Mouse (Mus musculus): Measurements from ENCODE around the gene Jph3. TPM values are rescaled to one million over a fixed set of nuclear protein-coding genes. Genes with fewer than 3 reads are reported as not detected.

Gene Jph3
- total and polyA plus RNA-seq, 3 experiments: 0.10 to 0.11 TPM; not detected in 1

GRCm38 (mm10) chr8:121736236-121736635 is 6.8 kb downstream of the Jph3 start:
- 9% methylated on average over 7 of the region's 7 CpGs for WGBS
- no peaks in the 10 kb centered on the region for H3K4me1 ChIP-seq (ENCODE audit: control insufficient read depth, insufficient read depth, low read length)
- no peaks in the 10 kb centered on the region for H3K79me2 ChIP-seq (replicated peaks; ENCODE audit: control insufficient read depth, insufficient read depth, low read length)
- intact Hi-C loops (cut with DNase I): no loop called here
- H3K9ac ChIP-seq (ENCODE audit: low read depth, low read length): no peak overlapping the region
- H3K4me3 ChIP-seq: no peak overlapping the region
- H3K27ac ChIP-seq: no peak overlapping the region
- peaks cover 3% of the 10 kb centered on the region for H3K27me3 ChIP-seq (ENCODE audit: control insufficient read depth, insufficient read depth, low read length)
- TF ChIP-seq POLR2A (IDR thresholded peaks at IDR 0.05; ENCODE audit: insufficient read depth, low read depth, low read length): no peak
- TF ChIP-seq CTCF (IDR thresholded peaks at IDR 0.05): no peak
- TF ChIP-seq EP300 (IDR thresholded peaks at IDR 0.05; ENCODE audit: insufficient read depth, low read depth, low read length): no peak
- no peak for DNase-seq
- no peaks in the 10 kb centered on the region for H3K36me3 ChIP-seq (ENCODE audit: control insufficient read depth, insufficient read depth, low read length)

DNA sequence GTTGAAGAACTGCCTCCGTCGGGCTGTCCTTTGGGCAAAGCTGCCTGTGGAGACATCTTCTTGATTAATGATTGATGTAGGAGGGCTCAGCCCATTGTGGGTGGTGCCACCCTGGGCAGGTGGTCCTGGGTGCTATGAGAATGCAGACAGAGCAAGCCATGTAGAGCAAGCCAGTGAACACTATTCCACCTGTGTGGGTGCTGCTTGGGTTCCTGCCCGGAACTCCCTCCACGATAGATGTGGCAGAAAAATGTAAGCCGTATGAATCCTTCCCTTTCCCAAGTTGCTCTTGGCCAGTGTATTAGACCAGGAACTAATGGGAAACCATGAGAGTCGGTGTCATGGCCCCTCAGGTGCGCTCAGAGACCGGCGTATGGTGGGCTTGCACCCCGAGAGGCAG is 11.3 kb downstream of the Jph3 start:
- Histone ChIP-seq H3K36me3 (ENCODE audit: control insufficient read depth, insufficient read depth, low read length) (no peaks in the 10 kb centered on the region), H3K79me2 (replicated peaks; ENCODE audit: control insufficient read depth, insufficient read depth, low read length) (no peaks in the 10 kb centered on the region), H3K27ac (no peak overlapping the region), H3K9ac (ENCODE audit: low read depth, low read length) (no peak overlapping the region), H3K4me1 (ENCODE audit: control insufficient read depth, insufficient read depth, low read length) (no peaks in the 10 kb centered on the region), H3K4me3 (no peak overlapping the region), H3K27me3 (ENCODE audit: control insufficient read depth, insufficient read depth, low read length) (no peaks in the 10 kb centered on the region; the same call in 1 of the 2 replicates)
- no peak for DNase-seq
- intact Hi-C loops (cut with DNase I): no loop called here
- no peak for TF ChIP-seq CTCF (IDR thresholded peaks at IDR 0.05)
- no peak for TF ChIP-seq POLR2A (IDR thresholded peaks at IDR 0.05; ENCODE audit: insufficient read depth, low read depth, low read length)
- TF ChIP-seq EP300 (IDR thresholded peaks at IDR 0.05; ENCODE audit: insufficient read depth, low read depth, low read length): no peak
- WGBS: 83% methylated on average over 10 of the region's 10 CpGs

DNA sequence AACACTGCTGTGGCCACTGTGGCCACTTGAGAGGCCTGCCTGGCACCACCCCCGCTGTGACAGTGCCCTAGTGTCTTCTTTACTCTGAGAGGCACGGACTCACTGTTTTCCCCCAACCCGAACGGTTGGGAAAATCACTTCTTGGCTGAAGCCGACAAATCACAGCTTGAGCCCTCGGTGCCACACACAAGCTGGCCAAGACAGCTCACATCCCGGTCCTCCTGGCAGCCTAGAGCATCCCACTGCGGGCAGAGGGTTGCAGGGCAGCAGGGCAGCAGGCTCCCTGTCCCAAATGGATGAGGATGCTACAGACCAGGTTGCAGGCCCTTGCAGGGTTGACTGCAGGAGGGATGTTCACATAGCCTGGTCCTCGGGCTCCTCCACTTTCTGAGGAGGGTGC is 20.1 kb downstream of the Jph3 start:
- intact Hi-C loops (cut with DNase I): no loop called here
- Histone ChIP-seq H3K27me3 (ENCODE audit: control insufficient read depth, insufficient read depth, low read length) (peaks cover 8% of the 10 kb centered on the region), H3K79me2 (replicated peaks; ENCODE audit: control insufficient read depth, insufficient read depth, low read length) (no peaks in the 10 kb centered on the region), H3K36me3 (ENCODE audit: control insufficient read depth, insufficient read depth, low read length) (no peaks in the 10 kb centered on the region), H3K4me3 (no peak overlapping the region), H3K27ac (no peak overlapping the region), H3K9ac (ENCODE audit: low read depth, low read length) (no peak overlapping the region), H3K4me1 (ENCODE audit: control insufficient read depth, insufficient read depth, low read length) (no peaks in the 10 kb centered on the region)
- no peak for DNase-seq
- TF ChIP-seq POLR2A (IDR thresholded peaks at IDR 0.05; ENCODE audit: insufficient read depth, low read depth, low read length) (no peak), EP300 (IDR thresholded peaks at IDR 0.05; ENCODE audit: insufficient read depth, low read depth, low read length) (no peak), CTCF (IDR thresholded peaks at IDR 0.05) (no peak)
- 75% methylated on average over 9 of the region's 9 CpGs for WGBS

GRCm38 (mm10) chr8:121750512-121750911 is 21.1 kb downstream of the Jph3 start:
- TF ChIP-seq CTCF (IDR thresholded peaks at IDR 0.05) (peak; percentile 51), EP300 (IDR thresholded peaks at IDR 0.05; ENCODE audit: insufficient read depth, low read depth, low read length) (no peak)
- Histone ChIP-seq H3K4me3 (no peak overlapping the region), H3K27ac (no peak overlapping the region), H3K27me3 (ENCODE audit: control insufficient read depth, insufficient read depth, low read length) (peaks cover 8% of the 10 kb centered on the region), H3K36me3 (ENCODE audit: control insufficient read depth, insufficient read depth, low read length) (no peaks in the 10 kb centered on the region), H3K9ac (ENCODE audit: low read depth, low read length) (no peak overlapping the region), H3K4me1 (ENCODE audit: control insufficient read depth, insufficient read depth, low read length) (no peaks in the 10 kb centered on the region), H3K79me2 (replicated peaks; ENCODE audit: control insufficient read depth, insufficient read depth, low read length) (no peaks in the 10 kb centered on the region)
- intact Hi-C loops (cut with DNase I): no loop called here
- 43% methylated on average over 3 of the region's 3 CpGs for WGBS
- no peak for DNase-seq

DNA sequence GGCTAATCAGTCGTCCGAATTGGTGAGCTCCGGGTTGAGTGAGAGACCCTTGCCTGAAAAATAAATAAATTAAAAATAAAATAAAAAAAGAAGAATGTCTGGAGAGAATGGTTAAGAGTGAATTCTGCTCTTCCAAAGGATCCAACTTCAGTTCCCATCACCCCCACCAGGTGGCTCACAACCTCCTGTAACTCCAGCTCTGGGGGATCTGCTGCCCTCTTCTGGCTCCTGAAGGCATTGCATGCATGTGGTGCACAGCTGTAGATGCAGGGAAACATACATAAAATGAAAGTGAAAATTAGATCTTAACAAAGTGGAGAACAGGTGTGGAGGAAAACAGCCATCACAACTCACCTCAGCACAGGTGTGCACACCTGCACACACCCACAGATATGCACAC is 22.0 kb downstream of the Jph3 start:
- Histone ChIP-seq H3K4me1 (ENCODE audit: control insufficient read depth, insufficient read depth, low read length) (no peaks in the 10 kb centered on the region), H3K27me3 (ENCODE audit: control insufficient read depth, insufficient read depth, low read length) (peaks cover 8% of the 10 kb centered on the region), H3K79me2 (replicated peaks; ENCODE audit: control insufficient read depth, insufficient read depth, low read length) (no peaks in the 10 kb centered on the region), H3K27ac (no peak overlapping the region), H3K36me3 (ENCODE audit: control insufficient read depth, insufficient read depth, low read length) (no peaks in the 10 kb centered on the region), H3K4me3 (no peak overlapping the region), H3K9ac (ENCODE audit: low read depth, low read length) (no peak overlapping the region)
- WGBS: 15% methylated on average over 3 of the region's 3 CpGs
- intact Hi-C loops (cut with DNase I): no loop called here
- TF ChIP-seq POLR2A (IDR thresholded peaks at IDR 0.05; ENCODE audit: insufficient read depth, low read depth, low read length) (no peak), CTCF (IDR thresholded peaks at IDR 0.05) (peak; percentile 82)
- DNase-seq: peak; percentile 12 to 40

GRCm38 (mm10) chr8:121758470-121758869 is 29.0 kb downstream of the Jph3 start:
- DNase-seq: no peak
- Histone ChIP-seq H3K79me2 (replicated peaks; ENCODE audit: control insufficient read depth, insufficient read depth, low read length) (no peaks in the 10 kb centered on the region), H3K4me3 (no peak overlapping the region), H3K4me1 (ENCODE audit: control insufficient read depth, insufficient read depth, low read length) (no peaks in the 10 kb centered on the region), H3K27ac (no peak overlapping the region), H3K9ac (ENCODE audit: low read depth, low read length) (no peak overlapping the region), H3K27me3 (ENCODE audit: control insufficient read depth, insufficient read depth, low read length) (peaks cover under 1% of the 10 kb centered on the region; the same call in 1 of the 2 replicates), H3K36me3 (ENCODE audit: control insufficient read depth, insufficient read depth, low read length) (no peaks in the 10 kb centered on the region)
- intact Hi-C loops (cut with DNase I): no loop called here
- no peak for TF ChIP-seq EP300 (IDR thresholded peaks at IDR 0.05; ENCODE audit: insufficient read depth, low read depth, low read length)
- WGBS: 47% methylated on average over 12 of the region's 12 CpGs

All from heart, adult 2 months (tissue).